Mouse (Mus musculus): ENCODE results near the gene Syt3. TPM values are rescaled to one million over a fixed set of nuclear protein-coding genes. Genes with fewer than 3 reads are reported as not detected.

Gene Syt3
- total RNA-seq, 2 experiments from 2014 or later = 59.5 to 63.7 TPM

GRCm38 (mm10) chr7:44349043-44349442 is 34.9 kb upstream of the Syt3 start:
- intact Hi-C loops (cut with DNase I) = no loop called here
- Histone ChIP-seq H3K4me3 (no peak overlapping the region), H3K27ac (no peak overlapping the region)
- DNase-seq (ENCODE audit: extremely low spot score in 1 of 2, low spot score in 2 of 2) = no peak
- TF ChIP-seq CTCF (IDR thresholded peaks at IDR 0.05) = no peak

- peak; percentile 81 to 82 for DNase-seq (ENCODE audit: extremely low spot score in 1 of 2, low spot score in 2 of 2)
- intact Hi-C loops (cut with DNase I) = loop anchor here (1.0 to 5.0 kb wide), 2 partner anchors 74 to 89 kb away; no protein-coding TSS in a partner anchor
- peak; percentile 91 for TF ChIP-seq CTCF (IDR thresholded peaks at IDR 0.05)
- H3K27ac ChIP-seq = peak overlapping the region; percentile 78
- peak overlapping the region; percentile 4; the same call in 1 of the 2 replicates for H3K4me3 ChIP-seq
These were observed 32.8 kb upstream of the Syt3 start for GRCm38 (mm10) chr7:44350957-44351711.

DNA sequence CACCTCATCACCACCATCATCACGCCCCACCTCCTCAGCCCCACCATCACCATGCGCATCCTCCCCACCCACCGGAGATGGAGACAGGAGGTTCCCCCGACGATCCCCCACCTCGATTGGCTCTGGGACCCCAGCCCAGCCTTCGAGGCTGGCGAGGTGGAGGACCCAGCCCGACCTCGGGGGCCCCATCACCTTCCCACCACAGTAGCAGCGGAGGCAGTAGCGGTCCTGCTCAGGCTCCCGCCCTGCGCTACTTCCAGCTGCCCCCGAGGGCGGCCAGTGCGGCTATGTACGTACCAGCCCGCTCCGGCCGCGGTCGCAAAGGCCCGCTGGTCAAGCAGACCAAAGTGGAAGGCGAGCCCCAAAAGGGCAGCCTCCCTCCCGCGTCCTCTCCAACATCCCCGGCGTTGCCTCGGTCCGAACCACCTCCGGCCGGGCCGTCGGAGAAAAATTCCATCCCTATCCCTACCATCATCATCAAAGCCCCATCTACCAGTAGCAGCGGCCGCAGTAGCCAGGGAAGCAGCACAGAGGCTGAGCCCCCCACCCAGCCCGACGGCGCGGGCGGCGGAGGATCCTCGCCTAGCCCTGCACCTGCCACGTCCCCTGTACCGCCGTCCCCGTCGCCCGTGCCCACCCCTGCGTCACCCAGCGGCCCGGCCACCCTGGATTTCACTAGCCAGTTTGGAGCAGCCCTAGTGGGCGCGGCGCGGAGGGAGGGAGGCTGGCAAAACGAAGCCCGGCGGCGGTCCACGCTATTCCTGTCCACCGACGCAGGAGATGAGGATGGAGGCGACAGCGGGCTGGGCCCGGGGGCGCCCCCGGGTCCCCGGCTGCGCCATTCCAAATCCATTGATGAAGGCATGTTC is 31.8 kb upstream of the Syt3 start:
- no peak for TF ChIP-seq CTCF (IDR thresholded peaks at IDR 0.05)
- DNase-seq (ENCODE audit: extremely low spot score in 1 of 2, low spot score in 2 of 2) = no peak
- H3K27ac ChIP-seq = peak overlapping the region; percentile 78
- no peak overlapping the region for H3K4me3 ChIP-seq
- intact Hi-C loops (cut with DNase I) = loop anchor here (1.0 to 5.0 kb wide), 3 partner anchors 41 to 90 kb away; partner anchors contain the start of gene Shank1

GRCm38 (mm10) chr7:44352750-44353600 is 30.9 kb upstream of the Syt3 start:
- Histone ChIP-seq H3K27ac (peak overlapping the region; percentile 78), H3K4me3 (no peak overlapping the region)
- no peak for TF ChIP-seq CTCF (IDR thresholded peaks at IDR 0.05)
- DNase-seq (ENCODE audit: extremely low spot score in 1 of 2, low spot score in 2 of 2) = no peak
- intact Hi-C loops (cut with DNase I) = loop anchor here (2.0 to 5.0 kb wide), 2 partner anchors 42 to 76 kb away; partner anchors contain the start of gene Shank1

GRCm38 (mm10) chr7:44353601-44354340 is 30.1 kb upstream of the Syt3 start:
- DNase-seq (ENCODE audit: extremely low spot score in 1 of 2, low spot score in 2 of 2) = no peak
- H3K27ac ChIP-seq = peak overlapping the region; percentile 78
- intact Hi-C loops (cut with DNase I) = loop anchor here (2.0 to 5.0 kb wide), 2 partner anchors 43 to 76 kb away; partner anchors contain the start of gene Shank1
- H3K4me3 ChIP-seq = no peak overlapping the region
- no peak for TF ChIP-seq CTCF (IDR thresholded peaks at IDR 0.05)

- intact Hi-C loops (cut with DNase I) = no loop called here
- no peak for TF ChIP-seq CTCF (IDR thresholded peaks at IDR 0.05)
- H3K4me3 ChIP-seq = no peak overlapping the region
- no peak overlapping the region for H3K27ac ChIP-seq
- DNase-seq (ENCODE audit: extremely low spot score in 1 of 2, low spot score in 2 of 2) = no peak
These were observed 28.5 kb upstream of the Syt3 start for GRCm38 (mm10) chr7:44355411-44355810.

DNA sequence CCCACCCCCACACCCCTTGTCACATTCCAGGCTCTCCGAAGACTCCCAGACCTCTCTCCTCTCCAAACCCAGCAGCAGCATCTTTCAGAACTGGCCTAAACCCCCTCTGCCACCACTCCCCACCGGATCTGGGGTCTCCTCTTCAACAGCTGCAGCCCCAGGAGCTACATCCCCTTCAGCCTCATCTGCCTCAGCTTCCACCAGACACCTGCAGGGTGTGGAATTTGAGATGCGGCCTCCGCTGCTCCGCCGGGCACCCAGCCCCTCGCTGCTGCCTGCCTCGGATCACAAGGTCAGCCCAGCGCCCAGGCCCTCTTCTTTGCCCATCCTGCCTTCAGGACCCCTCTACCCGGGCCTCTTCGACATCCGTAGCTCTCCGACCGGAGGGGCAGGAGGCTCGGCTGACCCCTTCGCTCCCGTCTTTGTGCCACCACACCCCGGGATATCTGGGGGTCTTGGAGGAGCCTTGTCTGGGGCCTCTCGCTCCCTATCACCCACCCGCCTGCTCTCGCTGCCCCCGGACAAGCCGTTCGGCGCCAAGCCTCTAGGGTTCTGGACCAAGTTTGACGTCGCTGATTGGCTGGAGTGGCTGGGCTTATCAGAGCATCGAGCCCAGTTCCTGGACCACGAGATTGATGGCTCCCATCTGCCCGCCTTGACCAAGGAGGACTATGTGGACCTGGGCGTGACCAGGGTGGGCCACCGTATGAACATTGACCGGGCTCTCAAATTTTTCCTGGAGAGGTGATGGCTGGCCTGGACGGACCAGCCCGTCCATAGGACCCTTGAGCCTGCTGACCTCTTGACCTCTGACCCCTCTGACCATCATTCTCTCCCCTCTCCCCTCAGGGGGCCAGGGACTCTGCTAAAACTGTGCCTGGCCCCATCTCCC is 27.1 kb upstream of the Syt3 start:
- H3K4me3 ChIP-seq = no peak overlapping the region
- intact Hi-C loops (cut with DNase I) = no loop called here
- DNase-seq (ENCODE audit: extremely low spot score in 1 of 2, low spot score in 2 of 2) = no peak
- peak overlapping the region; percentile 47; the same call in 1 of the 2 replicates for H3K27ac ChIP-seq
- no peak for TF ChIP-seq CTCF (IDR thresholded peaks at IDR 0.05)

GRCm38 (mm10) chr7:44357531-44357930 is 26.4 kb upstream of the Syt3 start:
- H3K4me3 ChIP-seq = no peak overlapping the region
- no peak overlapping the region; the same call in 1 of the 2 replicates for H3K27ac ChIP-seq
- no peak for DNase-seq (ENCODE audit: extremely low spot score in 1 of 2, low spot score in 2 of 2)
- intact Hi-C loops (cut with DNase I) = no loop called here
- no peak; the same call in 1 of the 2 replicates for TF ChIP-seq CTCF (IDR thresholded peaks at IDR 0.05)

- Histone ChIP-seq H3K4me3 (no peak overlapping the region), H3K27ac (no peak overlapping the region; the same call in 1 of the 2 replicates)
- no peak; the same call in 1 of the 2 replicates for TF ChIP-seq CTCF (IDR thresholded peaks at IDR 0.05)
- DNase-seq (ENCODE audit: extremely low spot score in 1 of 2, low spot score in 2 of 2) = no peak
- intact Hi-C loops (cut with DNase I) = no loop called here
These were observed 25.9 kb upstream of the Syt3 start for GRCm38 (mm10) chr7:44358012-44358411.
